Mouse (Mus musculus) bone marrow, adult 2 months (tissue): ENCODE measurements around the gene Xirp1.

Experiments
- CTCF ChIP-seq: fragments of 200-500 bp; IDR thresholded peaks from 2 replicates; pipeline ENCODE4 v1.5.1; 2011; ENCODE audit warnings: low read length, control low read depth; ENCODE audit not compliant: control insufficient read depth, insufficient read depth
- POLR2A ChIP-seq: fragments of 200-500 bp; IDR thresholded peaks from 2 replicates; pipeline ENCODE4 v1.6.1; 2011; ENCODE audit warnings: low read depth, mild to moderate bottlenecking, control low read depth, low read length, borderline replicate concordance; ENCODE audit not compliant: control insufficient read depth

- TF ChIP-seq POLR2A (no peak), CTCF (no peak)
These were observed 37.4 kb downstream of the Xirp1 start for GRCm38 (mm10) chr9:119985881-119986574.
